Mouse (Mus musculus) megakaryocyte, embryonic 14.5 days (primary cell): Measurements from ENCODE around the gene Ldlrad3.

ENCODE experiments used
- FLI1 ChIP-seq: IDR thresholded peaks from 2 replicates; pipeline ENCODE4 v1.6.1; 2012; ENCODE audit warnings: low read length, inconsistent platforms, mixed read lengths
- GATA1 ChIP-seq: IDR thresholded peaks from 3 replicates; pipeline ENCODE4 v1.6.1; 2012; ENCODE audit warnings: mixed read lengths, low read length, inconsistent platforms, borderline replicate concordance

- TF ChIP-seq GATA1 (no peak), FLI1 (no peak)
Observed at GRCm38 (mm10) chr2:102048296-102049175, 137.6 kb downstream of the Ldlrad3 start.
